ENCODE assay signal across 8 mouse cellular contexts in the genomic region with DNA sequence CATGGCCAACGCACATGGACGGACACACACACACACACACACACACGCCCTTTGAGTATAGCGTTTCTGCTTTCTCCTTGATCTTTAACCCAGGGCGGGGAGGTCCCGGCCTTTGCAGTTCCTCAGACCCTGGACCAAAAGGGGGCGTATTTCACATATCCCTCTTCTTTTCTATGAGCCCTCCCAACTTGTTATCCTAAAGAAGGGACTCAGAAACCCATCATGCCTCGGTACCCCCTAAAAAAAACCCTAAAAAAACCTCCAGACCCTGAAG. TPM values are rescaled to one million over a fixed set of nuclear protein-coding genes. Genes with fewer than 3 reads are reported as not detected.
A peak's percentile ranks its signal among the peaks of the same experiment; 100 is the strongest.
DNase-seq lines count a peak whose midpoint lies in the region; ATAC-seq lines count a peak whose summit lies in the region.
"Had no signal": no experiment of that assay in that cellular context is flagged by ENCODE, and none has a peak within 500 bp of the region (broad histone marks: within the 10 kb centered on the region; RNA-seq: fewer than 3 reads in every experiment).

No protein-coding gene starts in this region.

- no peak overlapping the region for H3K4me3 ChIP-seq in neural tube, embryonic 11.5 days (ENCODE audit: low read depth, low read length)
- peak overlapping the region; percentile 79; the same call in 1 of the 2 replicates for H3K4me3 ChIP-seq in forebrain, embryonic 11.5 days (ENCODE audit: low read depth, low read length)
- peak overlapping the region; percentile 75 for H3K4me3 ChIP-seq in limb, embryonic 13.5 days
- H3K4me3 ChIP-seq in stomach, embryonic 16.5 days (replicated peaks; ENCODE audit: low read length) = peak overlapping the region; percentile 80

- H3K27ac ChIP-seq in neural tube, embryonic 11.5 days (ENCODE audit: low read depth, low read length) = no peak overlapping the region
- no peak overlapping the region for H3K27ac ChIP-seq in forebrain, embryonic 11.5 days (ENCODE audit: low read depth, low read length)
- H3K27ac ChIP-seq in limb, embryonic 13.5 days = no peak overlapping the region
- H3K27ac ChIP-seq in stomach, embryonic 16.5 days (ENCODE audit: low read length) = no peak overlapping the region
- H3K27ac ChIP-seq: macrophage had no signal

- no peak overlapping the region for H3K9ac ChIP-seq in neural tube, embryonic 11.5 days (ENCODE audit: low read length)
- peak overlapping the region; percentile 83 for H3K9ac ChIP-seq in forebrain, embryonic 11.5 days (ENCODE audit: low read length)
- peak overlapping the region; percentile 76 for H3K9ac ChIP-seq in limb, embryonic 13.5 days
- peak overlapping the region; percentile 89 for H3K9ac ChIP-seq in stomach, embryonic 16.5 days (ENCODE audit: low read length)

- no peaks in the 10 kb centered on the region for H3K9me3 ChIP-seq in neural tube, embryonic 11.5 days (ENCODE audit: control insufficient read depth, low read length)
- H3K9me3 ChIP-seq in forebrain, embryonic 11.5 days (ENCODE audit: control insufficient read depth, low read length) = no peaks in the 10 kb centered on the region
- no peaks in the 10 kb centered on the region for H3K9me3 ChIP-seq in limb, embryonic 13.5 days
- no peaks in the 10 kb centered on the region for H3K9me3 ChIP-seq in stomach, embryonic 16.5 days (replicated peaks; ENCODE audit: control insufficient read depth, low read length)

- DNase-seq in neural tube, embryonic 11.5 days (ENCODE audit: low spot score) = no peak
- no peak for DNase-seq in neural tube, embryonic 10.5 days (ENCODE audit: extremely low spot score, low spot score)
- no peak for DNase-seq in forebrain, embryonic 11.5 days (ENCODE audit: low spot score)
- no peak for DNase-seq in layer of hippocampus, adult 11-12 months (ENCODE audit: low spot score)
- no peak for DNase-seq in gastrocnemius, adult 18-20 months (ENCODE audit: low spot score)

- WGBS in neural tube, embryonic 11.5 days = 4% methylated on average over 8 of the region's 8 CpGs
- 6% methylated on average over 8 of the region's 8 CpGs for WGBS in forebrain, embryonic 11.5 days
- 7% methylated on average over 8 of the region's 8 CpGs for whole genome bisulfite sequencing in limb, embryonic 13.5 days
- 6% methylated on average over 8 of the region's 8 CpGs for WGBS in stomach, embryonic 16.5 days

- H3K36me3 ChIP-seq in neural tube, embryonic 11.5 days (ENCODE audit: control insufficient read depth, insufficient read depth, low read length) = no peaks in the 10 kb centered on the region
- H3K36me3 ChIP-seq in forebrain, embryonic 11.5 days (ENCODE audit: control insufficient read depth, insufficient read depth, low read length) = no peaks in the 10 kb centered on the region
- H3K36me3 ChIP-seq in limb, embryonic 13.5 days = no peaks in the 10 kb centered on the region
- no peaks in the 10 kb centered on the region for H3K36me3 ChIP-seq in stomach, embryonic 16.5 days (ENCODE audit: control insufficient read depth, insufficient read depth, low read length)

- H3K4me2 ChIP-seq in neural tube, embryonic 11.5 days (ENCODE audit: low read depth) = peak overlapping the region; percentile 73
- peak overlapping the region; percentile 94 for H3K4me2 ChIP-seq in forebrain, embryonic 11.5 days (ENCODE audit: low read depth, low read length, severe bottlenecking)
- H3K4me2 ChIP-seq in limb, embryonic 13.5 days (replicated peaks) = peak overlapping the region; percentile 72
- H3K4me2 ChIP-seq in stomach, embryonic 16.5 days (ENCODE audit: low read depth, low read length) = peak overlapping the region; percentile 83

- ATAC-seq in neural tube, embryonic 11.5 days (ENCODE audit: insufficient read depth, low FRiP score, low TSS enrichment) = no peak
- ATAC-seq in forebrain, embryonic 11.5 days (replicated peaks; ENCODE audit: low FRiP score) = no peak
- no peak for ATAC-seq in limb, embryonic 13.5 days (ENCODE audit: low FRiP score, low read depth)
- no peak for ATAC-seq in stomach, embryonic 16.5 days (ENCODE audit: insufficient read depth, low FRiP score)

- H3K4me1 ChIP-seq in neural tube, embryonic 11.5 days (ENCODE audit: control insufficient read depth, insufficient read depth, low read length) = peaks cover 28% of the 10 kb centered on the region
- H3K4me1 ChIP-seq in forebrain, embryonic 11.5 days (replicated peaks; ENCODE audit: control insufficient read depth, insufficient read depth, low read length) = peaks cover 28% of the 10 kb centered on the region
- peaks cover 54% of the 10 kb centered on the region for H3K4me1 ChIP-seq in limb, embryonic 13.5 days
- H3K4me1 ChIP-seq in stomach, embryonic 16.5 days (ENCODE audit: control insufficient read depth, insufficient read depth, low read length) = peaks cover 21% of the 10 kb centered on the region

- peaks cover 20% of the 10 kb centered on the region for H3K27me3 ChIP-seq in neural tube, embryonic 11.5 days (ENCODE audit: control insufficient read depth, insufficient read depth, low read length)
- H3K27me3 ChIP-seq in forebrain, embryonic 11.5 days (ENCODE audit: control insufficient read depth, insufficient read depth, low read length) = peaks cover 11% of the 10 kb centered on the region
- peaks cover 77% of the 10 kb centered on the region for H3K27me3 ChIP-seq in limb, embryonic 13.5 days
- H3K27me3 ChIP-seq in stomach, embryonic 16.5 days (ENCODE audit: control insufficient read depth, insufficient read depth, low read length) = peaks cover 45% of the 10 kb centered on the region

RNA-seq across cellular contexts. Expression of a gene that starts 0.9 kb away (rescaled TPM):
- 12.7 and 16.2 TPM in 2 replicates for polyA plus RNA-seq in neural tube, embryonic 11.5 days (2014; fragmentation: Nextera tagmentation; extraction: Ambion mirVana)
- 11.3 and 13.2 TPM in 2 replicates for polyA plus RNA-seq in forebrain, embryonic 11.5 days (2014; fragmentation: Nextera tagmentation; extraction: Ambion mirVana)
- 3.8 and 4.1 TPM in 2 replicates for polyA plus RNA-seq in limb, embryonic 13.5 days (2015; fragmentation: Nextera tagmentation; extraction: Ambion mirVana)
- polyA plus RNA-seq in stomach, embryonic 16.5 days (2015; fragmentation: Nextera tagmentation; extraction: Ambion mirVana) = 3.2 and 3.5 TPM in 2 replicates
- 1 to 10 TPM; 4.4 to 4.7 TPM for total RNA-seq in gastrocnemius, adult 18-20 months (2021)
- polyA plus RNA-seq: macrophage had no signal

RNA-seq across cellular contexts. Expression of a gene that starts 50.0 kb away (rescaled TPM):
- polyA plus RNA-seq in neural tube, embryonic 11.5 days (2014; fragmentation: Nextera tagmentation; extraction: Ambion mirVana) = 9.2 and 13.7 TPM in 2 replicates
- polyA plus RNA-seq in forebrain, embryonic 11.5 days (2014; fragmentation: Nextera tagmentation; extraction: Ambion mirVana) = not detected in 2 replicates
- 0.61 and 1.0 TPM in 2 replicates for polyA plus RNA-seq in limb, embryonic 13.5 days (2015; fragmentation: Nextera tagmentation; extraction: Ambion mirVana)
- polyA plus RNA-seq in stomach, embryonic 16.5 days (2015; fragmentation: Nextera tagmentation; extraction: Ambion mirVana) = 1.1 and 17.1 TPM in 2 replicates
- total RNA-seq in gastrocnemius, adult 18-20 months (2021) = 1,000 to 10,000 TPM; 1,098 to 1,338 TPM
- polyA plus RNA-seq: macrophage had no signal
